Mouse (Mus musculus): ENCODE results near the gene Vezf1. TPM values are rescaled to one million over a fixed set of nuclear protein-coding genes. Genes with fewer than 3 reads are reported as not detected.
A peak's percentile ranks its signal among the peaks of the same experiment; 100 is the strongest.

Gene Vezf1
- 67.2 and 70.1 TPM in 2 replicates for polyA plus RNA-seq (2015; fragmentation: Nextera tagmentation; extraction: Ambion mirVana)

GRCm38 (mm10) chr11:88067586-88068410 is at the start of gene Vezf1:
Gene Vezf1, plus strand, starts transcription at chr11:88068279.
- peak; percentile 95 for ATAC-seq
- H3K27me3 ChIP-seq, result no peaks in the 10 kb centered on the region
- H3K9ac ChIP-seq (replicated peaks), result peak within 1 kb of the TSS; percentile 98
- no peaks in the 10 kb centered on the region for H3K9me3 ChIP-seq
- 0 out of 2 replicates have a peak, but pooled peaks cover under 1% of the 10 kb centered on the region for H3K36me3 ChIP-seq
- peak within 1 kb of the TSS; percentile 80 for H3K4me2 ChIP-seq (replicated peaks)
- peak within 1 kb of the TSS; percentile 99 for H3K27ac ChIP-seq
- H3K4me1 ChIP-seq (replicated peaks), result peaks cover 46% of the 10 kb centered on the region
- 1% methylated on average over 59 of the region's 81 CpGs for WGBS
- peak within 1 kb of the TSS; percentile 99 for H3K4me3 ChIP-seq (replicated peaks)

- WGBS, result 96% methylated on average over 2 of the region's 2 CpGs
Observed at GRCm38 (mm10) chr11:88023933-88024332, 44.1 kb upstream of the Vezf1 start.

GRCm38 (mm10) chr11:88027391-88028035 is 40.6 kb upstream of the Vezf1 start:
- Histone ChIP-seq H3K4me3 (replicated peaks) (no peak overlapping the region), H3K9me3 (no peaks in the 10 kb centered on the region), H3K4me2 (replicated peaks) (no peak overlapping the region), H3K27me3 (no peaks in the 10 kb centered on the region), H3K27ac (peak overlapping the region; percentile 6; the same call in 1 of the 2 replicates), H3K4me1 (replicated peaks) (peaks cover 14% of the 10 kb centered on the region; the same call in 1 of the 2 replicates), H3K9ac (replicated peaks) (no peak overlapping the region), H3K36me3 (no peaks in the 10 kb centered on the region)
- ATAC-seq, result no peak
- 45% methylated on average over 9 of the region's 9 CpGs for WGBS

More at GRCm38 (mm10) chr11:88023933-88024332, 44.1 kb upstream of the Vezf1 start:
- no peaks in the 10 kb centered on the region for H3K36me3 ChIP-seq
- ATAC-seq, result no peak
- no peak overlapping the region for H3K27ac ChIP-seq
- H3K4me1 ChIP-seq (replicated peaks), result peaks cover 14% of the 10 kb centered on the region; the same call in 1 of the 2 replicates
- H3K9me3 ChIP-seq, result no peaks in the 10 kb centered on the region
- no peaks in the 10 kb centered on the region for H3K27me3 ChIP-seq
- no peak overlapping the region for H3K4me3 ChIP-seq (replicated peaks)
- H3K9ac ChIP-seq (replicated peaks), result no peak overlapping the region
- H3K4me2 ChIP-seq (replicated peaks), result no peak overlapping the region

- H3K4me1 ChIP-seq (replicated peaks), result peaks cover 14% of the 10 kb centered on the region; the same call in 1 of the 2 replicates
- no peak overlapping the region for H3K4me2 ChIP-seq (replicated peaks)
- H3K4me3 ChIP-seq (replicated peaks), result no peak overlapping the region
- H3K27ac ChIP-seq, result no peak overlapping the region
- 0 out of 2 replicates have a peak, but pooled peaks have one; percentile 43 for ATAC-seq
- H3K9me3 ChIP-seq, result no peaks in the 10 kb centered on the region
- WGBS, result 9% methylated on average over 16 of the region's 16 CpGs
- no peaks in the 10 kb centered on the region for H3K27me3 ChIP-seq
- H3K9ac ChIP-seq (replicated peaks), result 0 out of 2 replicates have a peak overlapping the region, but pooled peaks have one; percentile 10
- no peaks in the 10 kb centered on the region for H3K36me3 ChIP-seq
Observed at GRCm38 (mm10) chr11:88028193-88028684, 39.8 kb upstream of the Vezf1 start.

- no peak for ATAC-seq
- WGBS, result 95% methylated on average over 7 of the region's 7 CpGs
- no peak overlapping the region for H3K4me2 ChIP-seq (replicated peaks)
- H3K27ac ChIP-seq, result no peak overlapping the region
- no peak overlapping the region for H3K9ac ChIP-seq (replicated peaks)
- no peaks in the 10 kb centered on the region for H3K27me3 ChIP-seq
- no peaks in the 10 kb centered on the region; the same call in 1 of the 2 replicates for H3K36me3 ChIP-seq
- no peak overlapping the region for H3K4me3 ChIP-seq (replicated peaks)
- H3K4me1 ChIP-seq (replicated peaks), result peaks cover 14% of the 10 kb centered on the region; the same call in 1 of the 2 replicates
- H3K9me3 ChIP-seq, result no peaks in the 10 kb centered on the region
Observed at GRCm38 (mm10) chr11:88030219-88030618, 37.9 kb upstream of the Vezf1 start.

- no peak overlapping the region for H3K4me2 ChIP-seq (replicated peaks)
Observed at GRCm38 (mm10) chr11:88030836-88031235, 37.2 kb upstream of the Vezf1 start.

GRCm38 (mm10) chr11:88031753-88032152 is 36.3 kb upstream of the Vezf1 start:
- Histone ChIP-seq H3K27me3 (no peaks in the 10 kb centered on the region), H3K36me3 (no peaks in the 10 kb centered on the region; the same call in 1 of the 2 replicates), H3K4me3 (replicated peaks) (no peak overlapping the region), H3K9ac (replicated peaks) (no peak overlapping the region), H3K27ac (no peak overlapping the region), H3K9me3 (no peaks in the 10 kb centered on the region), H3K4me2 (replicated peaks) (no peak overlapping the region), H3K4me1 (replicated peaks) (peaks cover 14% of the 10 kb centered on the region; the same call in 1 of the 2 replicates)
- 88% methylated on average over 5 of the region's 5 CpGs for WGBS
- ATAC-seq, result no peak

More at GRCm38 (mm10) chr11:88030836-88031235, 37.2 kb upstream of the Vezf1 start:
- no peaks in the 10 kb centered on the region for H3K27me3 ChIP-seq
- no peak overlapping the region for H3K4me3 ChIP-seq (replicated peaks)
- WGBS, result 85% methylated on average over 2 of the region's 2 CpGs
- H3K4me1 ChIP-seq (replicated peaks), result peaks cover 14% of the 10 kb centered on the region; the same call in 1 of the 2 replicates
- no peak overlapping the region for H3K9ac ChIP-seq (replicated peaks)
- no peak for ATAC-seq
- H3K36me3 ChIP-seq, result no peaks in the 10 kb centered on the region; the same call in 1 of the 2 replicates
- H3K27ac ChIP-seq, result no peak overlapping the region
- no peaks in the 10 kb centered on the region for H3K9me3 ChIP-seq

- 72% methylated on average over 7 of the region's 7 CpGs for WGBS
- no peak overlapping the region for H3K27ac ChIP-seq
- no peaks in the 10 kb centered on the region for H3K9me3 ChIP-seq
- H3K9ac ChIP-seq (replicated peaks), result no peak overlapping the region
- H3K4me1 ChIP-seq (replicated peaks), result no peaks in the 10 kb centered on the region
- H3K4me2 ChIP-seq (replicated peaks), result no peak overlapping the region
- no peaks in the 10 kb centered on the region for H3K27me3 ChIP-seq
- no peak for ATAC-seq
- peaks cover 4% of the 10 kb centered on the region; the same call in 1 of the 2 replicates for H3K36me3 ChIP-seq
- H3K4me3 ChIP-seq (replicated peaks), result no peak overlapping the region
Observed at GRCm38 (mm10) chr11:88035970-88036369, 32.1 kb upstream of the Vezf1 start.

GRCm38 (mm10) chr11:88036761-88037251 is 31.3 kb upstream of the Vezf1 start:
- Histone ChIP-seq H3K4me2 (replicated peaks) (no peak overlapping the region), H3K9ac (replicated peaks) (no peak overlapping the region), H3K27ac (0 out of 2 replicates have a peak overlapping the region, but pooled peaks have one; percentile 4), H3K36me3 (peaks cover 4% of the 10 kb centered on the region; the same call in 1 of the 2 replicates), H3K4me1 (replicated peaks) (no peaks in the 10 kb centered on the region), H3K27me3 (no peaks in the 10 kb centered on the region), H3K4me3 (replicated peaks) (no peak overlapping the region), H3K9me3 (no peaks in the 10 kb centered on the region)
- WGBS, result 82% methylated on average over 10 of the region's 10 CpGs
- no peak for ATAC-seq

- 0 out of 2 replicates have a peak overlapping the region, but pooled peaks have one; percentile 4 for H3K27ac ChIP-seq
- no peaks in the 10 kb centered on the region for H3K27me3 ChIP-seq
- peaks cover 4% of the 10 kb centered on the region; the same call in 1 of the 2 replicates for H3K36me3 ChIP-seq
- no peak for ATAC-seq
- H3K4me3 ChIP-seq (replicated peaks), result no peak overlapping the region
- H3K9me3 ChIP-seq, result no peaks in the 10 kb centered on the region
- no peak overlapping the region for H3K9ac ChIP-seq (replicated peaks)
- H3K4me2 ChIP-seq (replicated peaks), result no peak overlapping the region
- no peaks in the 10 kb centered on the region for H3K4me1 ChIP-seq (replicated peaks)
- 79% methylated on average over 3 of the region's 3 CpGs for WGBS
Observed at GRCm38 (mm10) chr11:88037386-88037785, 30.7 kb upstream of the Vezf1 start.

GRCm38 (mm10) chr11:88039066-88039465 is 29.0 kb upstream of the Vezf1 start:
- no peaks in the 10 kb centered on the region for H3K4me1 ChIP-seq (replicated peaks)
- H3K4me2 ChIP-seq (replicated peaks), result no peak overlapping the region
- no peak overlapping the region for H3K9ac ChIP-seq (replicated peaks)
- H3K9me3 ChIP-seq, result no peaks in the 10 kb centered on the region
- 100% methylated on average over 1 of the region's 1 CpGs for WGBS
- H3K27ac ChIP-seq, result no peak overlapping the region
- peaks cover 4% of the 10 kb centered on the region; the same call in 1 of the 2 replicates for H3K36me3 ChIP-seq
- no peaks in the 10 kb centered on the region for H3K27me3 ChIP-seq
- ATAC-seq, result no peak
- H3K4me3 ChIP-seq (replicated peaks), result no peak overlapping the region
